Mouse (Mus musculus) stomach, postnatal 0 days (tissue): ENCODE data around the gene Cd247.

ENCODE experiments used
- CTCF ChIP-seq: IDR thresholded peaks from 2 replicates; pipeline ENCODE4 v1.5.1; 2016; ENCODE audit warnings: antibody characterized with exemption, low read depth, mild to moderate bottlenecking, moderate library complexity
- EP300 ChIP-seq: optimal IDR thresholded peaks from 2 replicates; pipeline ENCODE3; 2016; ENCODE audit warnings: antibody characterized with exemption

GRCm38 (mm10) chr1:165836461-165836860, 48.0 kb downstream of the Cd247 start:
- TF ChIP-seq CTCF (no peak), EP300 (no peak)
